Mouse (Mus musculus) thymus, adult 2 months (tissue): Measurements from ENCODE around the gene Atp12a. TPM values are rescaled to one million over a fixed set of nuclear protein-coding genes. Genes with fewer than 3 reads are reported as not detected.

Experiments
- DNase-seq: peaks from one replicate; pipeline ENCODE4 v3.0.0; 2021
- H3K27ac ChIP-seq: fragments of 200-500 bp; 2 replicates; pipeline ENCODE4 v1.5.1; 2012; ENCODE audit warnings: low read length, control low read depth; ENCODE audit not compliant: control insufficient read depth, insufficient read depth
- H3K27me3 ChIP-seq: fragments of 200-500 bp; 2 replicates; pipeline ENCODE4 v1.6.1; 2012; ENCODE audit warnings: mild to moderate bottlenecking, low read length, moderate library complexity, mixed read lengths; ENCODE audit not compliant: control insufficient read depth, insufficient read depth
- H3K36me3 ChIP-seq: fragments of 200-500 bp; 2 replicates; pipeline ENCODE4 v1.6.1; 2012; ENCODE audit warnings: mild to moderate bottlenecking, low read length, moderate library complexity; ENCODE audit not compliant: control insufficient read depth, insufficient read depth
- H3K4me1 ChIP-seq: fragments of 200-500 bp; replicated peaks from 2 replicates; pipeline ENCODE4 v1.6.1; 2012; ENCODE audit warnings: low read length; ENCODE audit not compliant: control insufficient read depth, insufficient read depth
- H3K4me3 ChIP-seq: fragments of 200-500 bp; 2 replicates; pipeline ENCODE4 v1.5.1; 2012; ENCODE audit warnings: mild to moderate bottlenecking, low read length, control low read depth, moderate library complexity; ENCODE audit not compliant: control insufficient read depth, insufficient read depth
- CTCF ChIP-seq: fragments of 200-500 bp; IDR thresholded peaks from 2 replicates; pipeline ENCODE4 v1.5.1; 2012; ENCODE audit warnings: mild to moderate bottlenecking, control low read depth, low read length, moderate library complexity, borderline replicate concordance; ENCODE audit not compliant: control insufficient read depth, poor library complexity, insufficient read depth; ENCODE audit errors: extremely low read depth
- POLR2A ChIP-seq: fragments of 200-500 bp; IDR thresholded peaks from 2 replicates; pipeline ENCODE4 v1.6.1; 2012; ENCODE audit warnings: mild to moderate bottlenecking, low read length, control low read depth, moderate library complexity; ENCODE audit not compliant: control insufficient read depth, poor library complexity, insufficient read depth; ENCODE audit errors: extremely low read depth
- WGBS: fragments of 180-500 bp; shearing (Covaris S2); methylation state at CpG from one replicate; pipeline ENCODE4 v1.1.7; 2018; 5-methylcytosine and 5-hydroxymethylcytosine counted together
- polyA plus RNA-seq: library from polyadenylated mRNA; depleted of rRNA; stranded (reverse); fragments of >200 nt; gene quantifications from 2 replicates; pipeline ENCODE4 v1.2.3, GENCODE M21; 2012; rRNA removed

The Atp12a gene
- polyA plus RNA-seq, 1 experiment = 0.69 TPM

DNA sequence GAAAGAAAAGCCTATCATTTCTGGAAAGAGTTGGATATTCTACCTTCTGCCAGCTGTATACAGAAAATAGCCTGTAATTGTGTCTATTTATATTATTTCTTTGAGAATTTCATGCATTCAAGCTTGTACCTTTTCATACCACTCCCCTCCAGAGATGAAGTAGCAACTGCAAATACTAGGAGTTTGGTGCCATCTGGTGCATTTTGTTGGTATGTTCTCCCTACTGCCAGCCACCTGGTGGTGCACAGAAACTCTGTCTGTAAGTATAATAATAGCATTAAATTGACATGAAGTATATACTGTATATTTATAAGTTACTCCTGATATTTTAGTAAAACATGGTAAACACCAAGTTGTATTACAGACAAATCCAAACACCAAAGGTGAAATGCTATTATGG is 33.1 kb downstream of the Atp12a start:
- Histone ChIP-seq H3K4me3 (no peak overlapping the region), H3K4me1 (no peaks in the 10 kb centered on the region), H3K27ac (no peak overlapping the region), H3K27me3 (no peaks in the 10 kb centered on the region), H3K36me3 (no peaks in the 10 kb centered on the region)
- peak; percentile 16 for DNase-seq
- TF ChIP-seq POLR2A (no peak), CTCF (no peak)

DNA sequence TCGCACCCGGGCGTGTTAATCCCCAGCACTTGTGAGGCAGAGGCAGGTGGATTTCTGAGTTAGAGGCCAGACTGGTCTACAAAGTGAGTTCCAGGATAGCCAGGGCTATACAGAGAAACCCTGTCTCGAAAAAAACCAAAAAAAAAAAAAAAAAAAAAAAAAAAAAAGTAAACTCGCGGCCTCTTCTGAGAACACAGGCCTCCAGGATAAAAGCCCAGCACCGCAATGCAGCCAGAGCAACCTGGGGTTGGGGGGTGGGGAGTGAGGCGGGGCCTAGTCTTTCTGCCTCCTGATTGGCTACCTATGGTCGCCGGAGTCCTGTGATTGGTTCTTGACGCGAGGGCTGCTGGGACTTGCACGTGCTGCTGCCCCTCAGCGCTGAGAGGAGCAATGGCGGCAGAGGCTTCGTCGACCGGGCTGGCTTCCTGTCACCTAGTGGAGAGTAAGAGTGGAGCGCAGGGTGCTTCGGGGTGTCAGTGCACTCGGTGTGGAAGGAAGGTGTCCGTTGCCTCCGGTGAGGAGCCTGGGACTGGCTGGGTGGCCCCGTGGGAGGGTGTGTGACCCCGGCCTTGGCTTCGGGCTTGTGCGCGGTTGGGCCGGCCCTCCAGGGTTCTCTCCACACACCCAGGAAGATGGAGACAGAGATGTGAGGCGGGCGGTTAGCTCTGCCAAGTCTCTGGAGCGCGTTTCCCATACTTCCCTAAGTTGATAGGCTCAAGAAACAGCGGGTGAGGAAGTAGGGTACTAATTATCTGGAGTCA is 37.6 kb downstream of the Atp12a start, which contains the start of gene Rnf17:
Rnf17 (plus strand) TSS at position 271 of the 761 bp plus-strand sequence.
- H3K27me3 ChIP-seq = no peaks in the 10 kb centered on the region
- 78% methylated on average over 34 of the region's 34 CpGs for WGBS
- no peak within 1 kb of the TSS for H3K4me3 ChIP-seq
- no peak for TF ChIP-seq CTCF
- no peaks in the 10 kb centered on the region for H3K36me3 ChIP-seq
- H3K27ac ChIP-seq = no peak within 1 kb of the TSS
- H3K4me1 ChIP-seq = no peaks in the 10 kb centered on the region
- DNase-seq = no peak

DNA sequence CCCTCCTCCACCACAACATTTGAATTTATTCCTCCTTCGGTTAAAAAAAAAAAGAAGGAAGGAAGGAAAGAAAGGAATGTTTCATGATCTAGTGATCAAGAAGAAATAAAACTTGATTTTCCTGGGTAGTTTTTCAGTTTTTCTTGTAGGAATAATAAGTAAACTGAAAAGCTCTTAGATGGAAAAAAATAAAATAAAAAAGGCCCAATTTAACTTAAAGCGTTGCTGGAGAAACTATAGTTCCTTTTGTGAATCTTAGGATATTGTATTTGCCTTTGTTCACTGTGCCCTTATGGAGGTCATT is 38.2 kb downstream of the Atp12a start:
- H3K4me3 ChIP-seq = no peak overlapping the region
- H3K4me1 ChIP-seq = no peaks in the 10 kb centered on the region
- no peaks in the 10 kb centered on the region for H3K27me3 ChIP-seq
- WGBS = 88% methylated on average over 2 of the region's 2 CpGs
- no peak overlapping the region for H3K27ac ChIP-seq
- no peaks in the 10 kb centered on the region for H3K36me3 ChIP-seq
- TF ChIP-seq CTCF = no peak
- no peak for DNase-seq

Other genes with a start within 250 kb of the Atp12a start
- gene Gzme, start 244.4 kb upstream of the Atp12a start, polyA plus RNA-seq = not detected in 2 replicates
- not detected in 2 replicates for gene Gzmd, start 232.5 kb upstream of the Atp12a start, polyA plus RNA-seq
- not detected in 2 replicates for gene Gzmg, start 205.5 kb upstream of the Atp12a start, polyA plus RNA-seq
- gene Gzmn, start 190.5 kb upstream of the Atp12a start, polyA plus RNA-seq = not detected in 2 replicates
- gene Gzmf, start 153.7 kb upstream of the Atp12a start, polyA plus RNA-seq = 0.24 TPM in 1 of 2 replicates, not detected in the other
- gene Gzmc, start 130.4 kb upstream of the Atp12a start, polyA plus RNA-seq = 0.54 and 0.60 TPM in 2 replicates
- gene Gzmb, start 102.8 kb upstream of the Atp12a start, polyA plus RNA-seq = 1.2 and 2.2 TPM in 2 replicates
- gene Rnf17, start 37.5 kb downstream of the Atp12a start, polyA plus RNA-seq = 0.03 TPM in 1 of 2 replicates, not detected in the other
- gene Cenpj, start 210.4 kb downstream of the Atp12a start, polyA plus RNA-seq = 4.3 and 6.3 TPM in 2 replicates
- 9.2 and 11.3 TPM in 2 replicates for gene Parp4, start 210.6 kb downstream of the Atp12a start, polyA plus RNA-seq